Mouse (Mus musculus) neutrophil, adult 59 days (primary cell): Measurements from ENCODE around the gene H2bfm. TPM values are rescaled to one million over a fixed set of nuclear protein-coding genes. Genes with fewer than 3 reads are reported as not detected.

Source experiments
- total RNA-seq, 2 experiments: library from RNA; stranded (reverse); gene quantifications; 1 replicate in 1 of 2; 2 replicates in 1 of 2; pipeline ENCODE4 v1.2.4; 2023

H2bfm gene
- total RNA-seq: not detected

GRCm38 (mm10) chrX:136927031-136927430, at the start of gene H2bfm:
Gene H2bfm, plus strand, starts transcription at chrX:136927325.

DNA sequence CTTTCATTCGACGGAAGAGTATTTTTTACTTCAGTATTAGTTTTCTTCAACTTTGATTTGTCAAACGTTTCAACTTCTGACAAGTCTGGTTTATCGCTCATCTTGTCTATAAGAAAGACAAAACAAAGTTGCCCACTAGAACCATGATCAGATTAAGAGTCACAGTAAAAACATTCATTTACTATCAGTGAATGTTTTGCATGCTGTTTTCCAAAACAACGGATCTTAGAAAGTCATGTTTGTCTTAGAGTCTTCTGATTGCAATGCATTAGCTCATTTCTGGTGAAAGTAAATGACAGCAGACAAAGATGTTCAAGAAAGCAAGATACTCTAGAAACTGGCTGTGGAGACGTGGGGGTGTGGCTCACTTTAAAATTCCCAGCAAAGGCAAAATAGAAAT, 48.3 kb downstream of the H2bfm start, which contains the start of gene Tmsb15b2:
Gene Tmsb15b2, minus strand, starts transcription at position 101 of the 400 bp plus-strand sequence.

DNA sequence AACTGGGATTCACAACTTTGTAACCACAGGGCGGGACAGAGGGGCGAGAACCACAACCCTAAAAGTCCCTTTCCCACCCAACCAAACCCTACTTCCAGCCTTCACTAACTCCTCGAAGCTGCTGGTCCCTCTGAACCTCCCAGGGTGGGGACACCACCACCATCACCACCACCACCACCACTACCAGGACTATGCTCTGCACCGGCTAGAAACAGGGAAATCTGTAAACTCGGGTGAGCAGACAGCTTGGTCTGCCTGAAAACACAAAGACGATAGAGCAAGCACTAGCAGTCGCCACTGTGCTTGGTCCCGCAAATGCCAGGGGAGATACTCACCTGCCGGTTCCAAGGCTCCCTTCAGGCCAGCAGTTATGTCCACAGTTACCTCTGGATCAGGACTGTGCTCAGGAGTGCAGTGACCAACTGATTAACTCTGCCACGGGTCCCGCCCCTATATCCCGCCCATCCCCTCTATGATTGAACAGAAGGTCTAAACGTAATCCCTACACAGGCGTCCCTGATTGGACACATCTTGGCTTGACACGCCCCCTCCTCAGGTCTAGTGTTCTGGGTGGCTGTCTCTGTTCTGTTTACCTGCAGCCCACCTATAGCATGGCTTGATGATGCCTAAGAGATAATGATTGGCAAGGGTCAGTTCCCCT, 49.4 kb downstream of the H2bfm start, which contains the start of the genes Tmsb15l and Tmsb15b1:
Gene Tmsb15l, minus strand, starts transcription at position 446 of the 661 bp plus-strand sequence.
Gene Tmsb15b1, minus strand, starts transcription at position 451 of the 661 bp plus-strand sequence.

Other genes with a start within 250 kb of the H2bfm start
- gene Tceal1, start 219.3 kb upstream of the H2bfm start, total RNA-seq: not detected
- 10 to 100 TPM; 86.6 to 92.3 TPM for gene Morf4l2, start 183.6 kb upstream of the H2bfm start, total RNA-seq
- not detected for gene Glra4, start 147.2 kb upstream of the H2bfm start, total RNA-seq
- under 1 TPM; 0.24 TPM for gene Plp1, start 104.7 kb upstream of the H2bfm start, total RNA-seq
- not detected for gene Rab9b, start 58.6 kb upstream of the H2bfm start, total RNA-seq
- 1 to 10 TPM; 2.6 to 7.0 TPM for gene Tmsb15b2, start 48.2 kb downstream of the H2bfm start, total RNA-seq
- gene Tmsb15l, start 49.5 kb downstream of the H2bfm start, total RNA-seq: not detected
- 1 to 10 TPM in 1 of 2 experiments, not detected in 1; 3.3 TPM for gene Tmsb15b1, start 49.5 kb downstream of the H2bfm start, total RNA-seq
- gene Zcchc18, start 65.8 kb downstream of the H2bfm start, total RNA-seq: under 1 TPM; 0.13 to 0.18 TPM
- gene Slc25a53, start 111.0 kb downstream of the H2bfm start, total RNA-seq: 10 to 100 TPM in 1 of 2 experiments, 1 to 10 TPM in 1; 2.6 to 11.0 TPM
- 1 to 10 TPM; 2.4 to 3.1 TPM for gene Fam199x, start 122.3 kb downstream of the H2bfm start, total RNA-seq
- not detected for gene Esx1, start 194.8 kb downstream of the H2bfm start, total RNA-seq